Mouse (Mus musculus) myocyte (in vitro differentiated cells): ENCODE data around the gene Polh. TPM values are rescaled to one million over a fixed set of nuclear protein-coding genes. Genes with fewer than 3 reads are reported as not detected.

Experiments
- H3K27me3 ChIP-seq: one replicate; pipeline ENCODE4 v1.6.1; 2011; ENCODE audit not compliant: control insufficient read depth, insufficient read depth, insufficient read length
- H3K36me3 ChIP-seq: one replicate; pipeline ENCODE4 v1.6.1; 2011; ENCODE audit not compliant: control insufficient read depth, insufficient read depth
- H3K4me2 ChIP-seq: one replicate; pipeline ENCODE4 v1.6.1; 2011; ENCODE audit warnings: low read depth, control low read depth
- H3K4me3 ChIP-seq: one replicate; pipeline ENCODE4 v1.5.1; 2011; ENCODE audit warnings: mild to moderate bottlenecking, control low read depth, moderate library complexity
- H3K79me2 ChIP-seq: one replicate; pipeline ENCODE4 v1.6.1; 2011; ENCODE audit not compliant: control insufficient read depth, insufficient read depth
- H3ac ChIP-seq: one replicate; pipeline ENCODE4 v1.6.1; 2011; ENCODE audit not compliant: control insufficient read depth, insufficient read length
- CEBPB ChIP-seq: IDR thresholded peaks from 2 replicates; pipeline ENCODE4 v1.6.1; 2011; ENCODE audit warnings: mild to moderate bottlenecking, moderate library complexity; ENCODE audit not compliant: poor library complexity, insufficient read depth, severe bottlenecking
- E2F4 ChIP-seq: IDR thresholded peaks from one replicate; pipeline ENCODE4 v1.6.1; 2011; ENCODE audit warnings: mild to moderate bottlenecking, control low read depth, moderate library complexity; ENCODE audit not compliant: insufficient read depth
- MAX ChIP-seq: IDR thresholded peaks from one replicate; pipeline ENCODE4 v1.6.1; 2011; ENCODE audit warnings: low read depth, mild to moderate bottlenecking, control low read depth
- MYOD1 ChIP-seq, 3 experiments: IDR thresholded peaks; one replicate each; pipeline ENCODE4 v1.6.1; 2011; ENCODE audit warnings: control low read depth in 2 of 3, low read depth in 2 of 3, mild to moderate bottlenecking in 2 of 3, moderate library complexity in 1 of 3; ENCODE audit not compliant: insufficient read length in 2 of 3, control insufficient read depth in 1 of 3
- MYOG ChIP-seq, 3 experiments: IDR thresholded peaks; one replicate each; pipeline ENCODE4 v1.6.1; 2011; ENCODE audit warnings: control low read depth in 2 of 3, low read depth in 2 of 3, mild to moderate bottlenecking in 2 of 3; ENCODE audit not compliant: insufficient read length in 2 of 3, control insufficient read depth in 1 of 3, insufficient read depth in 1 of 3
- POLR2A ChIP-seq: IDR thresholded peaks from one replicate; pipeline ENCODE4 v1.6.1; 2011; ENCODE audit warnings: low read depth, mild to moderate bottlenecking, control low read depth, moderate library complexity; ENCODE audit not compliant: insufficient read length
- POLR2AphosphoS2 ChIP-seq: IDR thresholded peaks from one replicate; pipeline ENCODE4 v1.6.1; 2011; ENCODE audit warnings: low read depth, control low read depth; ENCODE audit not compliant: insufficient read length
- REST ChIP-seq: IDR thresholded peaks from one replicate; pipeline ENCODE4 v1.6.1; 2011; ENCODE audit warnings: mild to moderate bottlenecking, control low read depth, moderate library complexity; ENCODE audit not compliant: insufficient read depth, insufficient read length
- SRF ChIP-seq: IDR thresholded peaks from one replicate; pipeline ENCODE4 v1.6.1; 2011; ENCODE audit warnings: low read depth; ENCODE audit not compliant: control insufficient read depth, insufficient read length
- TCF12 ChIP-seq: IDR thresholded peaks from one replicate; pipeline ENCODE4 v1.6.1; 2011; ENCODE audit warnings: mild to moderate bottlenecking, control low read depth; ENCODE audit not compliant: poor library complexity, insufficient read depth, severe bottlenecking
- TCF3 ChIP-seq: IDR thresholded peaks from one replicate; pipeline ENCODE4 v1.6.1; 2011; ENCODE audit warnings: low read depth, control low read depth; ENCODE audit not compliant: insufficient read length
- USF1 ChIP-seq: IDR thresholded peaks from one replicate; pipeline ENCODE4 v1.6.1; 2011; ENCODE audit warnings: low read depth, mild to moderate bottlenecking, control low read depth, moderate library complexity
- polyA plus RNA-seq: library from polyadenylated mRNA; unstranded; fragments of >200 nt; fragmentation: generic; extraction: Trizol; gene quantifications from one replicate; pipeline ENCODE4 v1.2.1, GENCODE M21; 2012; ENCODE audit warnings: missing spikeins

Gene Polh
- polyA plus RNA-seq, 1 experiment = 6.0 TPM

- H3K4me3 ChIP-seq = peak overlapping the region; percentile 94
- H3K36me3 ChIP-seq = peaks cover 40% of the 10 kb centered on the region
- no peak overlapping the region for H3ac ChIP-seq
- peak overlapping the region; percentile 79 for H3K4me2 ChIP-seq
- TF ChIP-seq CEBPB (no peak), SRF (no peak), POLR2AphosphoS2 (peak; percentile 14)
- H3K27me3 ChIP-seq = no peaks in the 10 kb centered on the region
- peaks cover 38% of the 10 kb centered on the region for H3K79me2 ChIP-seq
These were observed 39.9 kb downstream of the Polh start for GRCm38 (mm10) chr17:46162551-46162950.

- Histone ChIP-seq H3K4me2 (peak overlapping the region; percentile 79), H3K27me3 (no peaks in the 10 kb centered on the region)
These were observed 40.7 kb downstream of the Polh start for GRCm38 (mm10) chr17:46161710-46162109.

GRCm38 (mm10) chr17:46161179-46161578 is 41.3 kb downstream of the Polh start:
- Histone ChIP-seq H3K4me2 (peak overlapping the region; percentile 79), H3K36me3 (peaks cover 27% of the 10 kb centered on the region), H3ac (peak overlapping the region; percentile 66), H3K79me2 (peaks cover 38% of the 10 kb centered on the region), H3K27me3 (no peaks in the 10 kb centered on the region), H3K4me3 (peak overlapping the region; percentile 94)
- TF ChIP-seq REST (no peak), E2F4 (no peak), MAX (no peak), USF1 (no peak)

More at GRCm38 (mm10) chr17:46161710-46162109, 40.7 kb downstream of the Polh start:
- peak overlapping the region; percentile 66 for H3ac ChIP-seq
- no peak for TF ChIP-seq MYOG (IDR thresholded peaks at IDR 0.05; ENCODE audit: control insufficient read depth in 1 of 3, insufficient read depth in 1 of 3, insufficient read length in 2 of 3, low read depth in 2 of 3)
- no peak for TF ChIP-seq TCF12
- H3K4me3 ChIP-seq = peak overlapping the region; percentile 94
- peaks cover 38% of the 10 kb centered on the region for H3K79me2 ChIP-seq
- peaks cover 32% of the 10 kb centered on the region for H3K36me3 ChIP-seq

GRCm38 (mm10) chr17:46160686-46161085 is 41.8 kb downstream of the Polh start, which contains the start of gene Gtpbp2:
Gene Gtpbp2 (plus strand): TSS chr17:46161032.
- H3K4me2 ChIP-seq = peak within 1 kb of the TSS; percentile 99
- H3K79me2 ChIP-seq = peaks cover 38% of the 10 kb centered on the region
- peak within 1 kb of the TSS; percentile 94 for H3K4me3 ChIP-seq
- H3K27me3 ChIP-seq = no peaks in the 10 kb centered on the region
- TF ChIP-seq MAX (no peak), TCF12 (no peak), POLR2A (peak; percentile 38), POLR2AphosphoS2 (no peak), TCF3 (no peak), USF1 (peak; percentile 73), MYOD1 (IDR thresholded peaks at IDR 0.05; ENCODE audit: control insufficient read depth in 1 of 3, insufficient read length in 2 of 3, low read depth in 2 of 3) (peak in 1 of 3 experiments; percentile 70), CEBPB (no peak), SRF (peak; percentile 55), MYOG (IDR thresholded peaks at IDR 0.05; ENCODE audit: control insufficient read depth in 1 of 3, insufficient read depth in 1 of 3, insufficient read length in 2 of 3, low read depth in 2 of 3) (peak in 2 of 3 experiments; percentile 37 to 75), REST (no peak), E2F4 (no peak)
- H3ac ChIP-seq = peak within 1 kb of the TSS; percentile 66
- peaks cover 27% of the 10 kb centered on the region for H3K36me3 ChIP-seq

GRCm38 (mm10) chr17:46160090-46160662 is 42.3 kb downstream of the Polh start:
- peak overlapping the region; percentile 94 for H3K4me3 ChIP-seq
- TF ChIP-seq CEBPB = no peak
- no peak for TF ChIP-seq SRF
- TF ChIP-seq REST = no peak
- TF ChIP-seq MYOG (IDR thresholded peaks at IDR 0.05; ENCODE audit: control insufficient read depth in 1 of 3, insufficient read depth in 1 of 3, insufficient read length in 2 of 3, low read depth in 2 of 3) = peak in 1 of 3 experiments; percentile 2
- no peak for TF ChIP-seq TCF12
- TF ChIP-seq POLR2AphosphoS2 = peak; percentile 42
- peak; percentile 49 for TF ChIP-seq MAX
- TF ChIP-seq POLR2A = peak; percentile 83
- peak; percentile 61 for TF ChIP-seq USF1
- no peak for TF ChIP-seq MYOD1 (IDR thresholded peaks at IDR 0.05; ENCODE audit: control insufficient read depth in 1 of 3, insufficient read length in 2 of 3, low read depth in 2 of 3)
- no peak for TF ChIP-seq TCF3
- H3K79me2 ChIP-seq = peaks cover 36% of the 10 kb centered on the region
- peaks cover 23% of the 10 kb centered on the region for H3K36me3 ChIP-seq
- peak overlapping the region; percentile 99 for H3K4me2 ChIP-seq
- no peaks in the 10 kb centered on the region for H3K27me3 ChIP-seq
- peak overlapping the region; percentile 66 for H3ac ChIP-seq
